Mouse (Mus musculus): ENCODE results near the gene Pgap3.

GRCm38 (mm10) chr11:98354445-98354844 is 45.8 kb downstream of the Pgap3 start:
- no peak for TF ChIP-seq POLR2A (IDR thresholded peaks at IDR 0.05; ENCODE audit: low read depth, low read length)
- TF ChIP-seq CTCF (IDR thresholded peaks at IDR 0.05; ENCODE audit: extremely low read depth, insufficient read depth, insufficient read length, insufficient replicate concordance), result no peak
